Mouse (Mus musculus) embryonic fibroblast, embryonic 13.5 days (primary cell): ENCODE data around the gene Hmbs.

Experiments used
- CTCF ChIP-seq: IDR thresholded peaks from 2 replicates; pipeline ENCODE4 v1.5.1; 2011; ENCODE audit warnings: mild to moderate bottlenecking, control low read depth, low read length, moderate library complexity, borderline replicate concordance; ENCODE audit not compliant: insufficient read depth
- POLR2A ChIP-seq: IDR thresholded peaks from 2 replicates; pipeline ENCODE4 v1.6.1; 2011; ENCODE audit warnings: low read depth, mild to moderate bottlenecking, control low read depth, low read length, moderate library complexity

- TF ChIP-seq CTCF: no peak
- TF ChIP-seq POLR2A: no peak
These were observed 23.3 kb downstream of the Hmbs start for GRCm38 (mm10) chr9:44320799-44321133.
